Mouse (Mus musculus): ENCODE results near the gene Fgf12. TPM values are rescaled to one million over a fixed set of nuclear protein-coding genes. Genes with fewer than 3 reads are reported as not detected.

Fgf12 gene
- polyA plus RNA-seq, 1 experiment = not detected

- TF ChIP-seq GATA1 (IDR thresholded peaks at IDR 0.05; ENCODE audit: low read length) = no peak
Observed at GRCm38 (mm10) chr16:28445800-28446333, 307.0 kb downstream of the Fgf12 start.

GRCm38 (mm10) chr16:28444993-28445799 is 307.7 kb downstream of the Fgf12 start:
- TF ChIP-seq GATA1 (IDR thresholded peaks at IDR 0.05; ENCODE audit: low read length) = no peak

DNA sequence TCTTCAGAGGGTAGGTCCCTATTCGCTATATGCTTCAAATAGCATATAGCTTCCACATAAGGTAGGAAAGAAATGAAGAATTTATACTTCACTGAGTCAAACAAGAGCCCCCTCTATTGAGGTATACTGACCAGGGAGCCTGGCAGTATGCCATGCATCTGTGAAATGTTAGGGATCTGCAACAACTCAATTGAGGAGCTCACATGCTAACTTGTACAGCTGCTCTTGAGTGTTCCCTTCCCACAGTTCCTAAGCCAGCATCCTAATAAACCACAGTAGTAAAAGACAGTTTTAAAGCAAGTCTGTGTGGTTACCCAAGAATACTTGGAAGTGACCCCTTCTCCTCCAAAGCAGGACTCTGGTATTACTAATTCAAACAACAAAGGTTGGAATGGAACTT is 331.3 kb downstream of the Fgf12 start:
- TF ChIP-seq GATA1 (IDR thresholded peaks at IDR 0.05; ENCODE audit: low read length) = no peak

DNA sequence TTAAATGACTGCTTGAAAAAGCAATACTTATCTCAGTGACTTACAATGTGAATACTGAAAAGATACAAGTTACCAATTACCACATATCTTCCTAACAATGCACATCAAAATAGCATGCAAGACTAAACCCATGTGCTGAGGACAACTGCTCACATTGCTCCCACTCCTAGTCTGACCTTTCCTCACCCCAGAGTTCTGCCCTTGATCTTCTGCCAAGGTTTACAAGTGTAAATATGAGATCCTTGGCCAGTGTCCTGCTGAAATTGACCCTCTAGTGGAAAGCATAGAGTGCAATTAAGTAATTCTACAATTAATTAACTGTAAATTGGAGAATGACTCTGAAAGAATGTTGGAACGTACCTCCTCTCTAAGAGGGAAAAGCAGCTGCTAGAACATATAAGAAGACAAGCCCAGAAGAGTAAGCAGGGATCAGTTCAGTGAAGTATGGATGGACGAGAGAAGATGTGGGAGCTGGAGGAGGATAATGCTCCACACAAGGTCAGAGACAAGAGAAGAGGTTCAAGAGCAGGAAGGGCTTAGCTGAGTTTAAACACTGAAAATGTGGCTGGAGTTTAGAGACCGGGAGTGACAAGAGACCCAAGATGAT is 333.1 kb downstream of the Fgf12 start:
- no peak for TF ChIP-seq GATA1 (IDR thresholded peaks at IDR 0.05; ENCODE audit: low read length)

DNA sequence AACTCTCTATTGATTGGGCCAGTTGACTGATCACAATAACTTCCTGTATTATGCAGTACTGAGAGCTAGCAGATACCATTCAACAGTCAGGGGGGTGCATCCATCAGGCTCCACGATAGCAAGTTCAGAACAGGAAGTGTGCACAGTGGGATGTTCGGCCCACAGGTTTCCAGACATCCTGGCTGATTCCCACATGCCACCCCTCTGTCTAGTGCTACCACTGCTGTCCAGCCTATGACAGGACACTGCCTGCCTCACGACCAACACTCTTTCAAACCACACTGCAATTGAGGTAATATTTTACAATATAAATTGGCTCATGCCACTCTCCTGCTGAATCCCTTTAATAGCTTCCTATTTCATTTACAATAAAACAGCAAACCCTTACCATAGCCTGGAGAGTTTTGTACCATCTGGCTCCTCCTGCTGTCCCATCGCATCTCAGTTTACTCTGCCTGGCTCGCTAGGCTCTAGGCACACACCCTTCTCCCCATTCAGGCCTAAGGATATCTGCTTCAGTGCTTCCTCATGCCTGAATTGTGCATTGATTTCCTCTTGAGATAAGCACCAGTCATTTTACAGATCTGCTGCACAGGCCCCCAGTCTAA is 341.6 kb downstream of the Fgf12 start:
- no peak for TF ChIP-seq GATA1 (IDR thresholded peaks at IDR 0.05; ENCODE audit: low read length)

DNA sequence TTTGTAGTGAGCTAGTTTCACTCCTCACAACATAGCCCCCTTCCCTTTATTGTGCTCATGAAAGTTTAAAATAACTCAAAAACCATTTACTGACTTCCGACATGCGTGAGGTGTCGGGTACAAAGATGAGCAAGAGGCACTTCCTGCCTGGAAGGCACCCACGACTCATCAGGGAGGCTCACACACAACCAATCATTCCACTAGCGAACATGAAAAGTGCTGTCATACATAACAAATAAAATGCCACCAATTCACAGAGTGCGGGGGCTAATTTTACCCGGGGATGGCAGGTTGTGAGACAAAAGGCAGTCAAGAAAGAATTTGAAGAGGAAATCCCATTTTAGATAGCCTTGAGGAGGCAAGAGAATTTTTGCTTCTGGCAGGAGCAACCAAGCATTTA is 344.6 kb downstream of the Fgf12 start:
- no peak for TF ChIP-seq GATA1 (IDR thresholded peaks at IDR 0.05; ENCODE audit: low read length)

GRCm38 (mm10) chr16:28407892-28408291 is 345.0 kb downstream of the Fgf12 start:
- no peak for TF ChIP-seq GATA1 (IDR thresholded peaks at IDR 0.05; ENCODE audit: low read length)

GRCm38 (mm10) chr16:28404156-28404555 is 348.7 kb downstream of the Fgf12 start:
- no peak for TF ChIP-seq GATA1 (IDR thresholded peaks at IDR 0.05; ENCODE audit: low read length)

GRCm38 (mm10) chr16:28402701-28403100 is 350.2 kb downstream of the Fgf12 start:
- TF ChIP-seq GATA1 (IDR thresholded peaks at IDR 0.05; ENCODE audit: low read length) = no peak

GRCm38 (mm10) chr16:28391283-28391682 is 361.6 kb downstream of the Fgf12 start:
- no peak for TF ChIP-seq GATA1 (IDR thresholded peaks at IDR 0.05; ENCODE audit: low read length)

- no peak for TF ChIP-seq GATA1 (IDR thresholded peaks at IDR 0.05; ENCODE audit: low read length)
Observed at GRCm38 (mm10) chr16:28389114-28389513, 363.8 kb downstream of the Fgf12 start.

GRCm38 (mm10) chr16:28374790-28375189 is 378.1 kb downstream of the Fgf12 start:
- no peak for TF ChIP-seq GATA1 (IDR thresholded peaks at IDR 0.05; ENCODE audit: low read length)

DNA sequence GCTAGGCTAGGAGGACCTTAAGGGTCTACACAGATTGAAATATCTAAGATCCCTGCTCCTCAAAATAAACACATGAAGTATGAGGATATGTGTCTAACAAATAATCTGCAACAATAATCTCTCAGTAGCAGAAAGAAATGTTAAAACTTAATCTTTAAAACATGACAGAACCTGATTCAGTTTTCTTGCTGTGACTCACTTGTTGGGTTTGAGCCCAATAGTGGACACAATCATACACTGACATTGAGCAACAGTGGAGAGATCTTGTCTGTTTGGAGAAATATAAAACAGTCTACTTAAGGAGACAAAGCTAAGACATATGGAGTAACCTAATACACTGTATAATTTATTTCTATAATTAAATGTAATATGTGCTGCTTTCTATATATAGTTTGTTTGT is 379.6 kb downstream of the Fgf12 start:
- no peak for TF ChIP-seq GATA1 (IDR thresholded peaks at IDR 0.05; ENCODE audit: low read length)

DNA sequence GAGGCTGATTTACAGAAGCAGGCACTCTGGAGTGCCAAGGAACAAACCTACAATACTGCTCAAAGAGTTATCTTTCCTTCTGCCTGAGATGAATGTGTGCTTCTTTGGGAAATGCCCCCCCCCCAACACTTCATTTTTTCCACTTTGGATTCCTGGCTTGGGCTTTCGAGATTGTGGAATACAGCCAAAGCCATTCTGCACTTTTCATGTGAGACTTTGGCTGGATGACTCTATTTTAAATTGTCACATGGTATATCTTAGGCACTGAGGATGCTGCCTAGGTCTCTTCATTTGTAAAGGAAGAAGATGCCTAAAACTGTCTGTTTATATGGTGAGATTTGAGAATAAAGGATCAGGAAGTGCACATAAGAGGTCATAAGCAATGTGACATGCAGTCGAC is 402.2 kb downstream of the Fgf12 start:
- TF ChIP-seq GATA1 (IDR thresholded peaks at IDR 0.05; ENCODE audit: low read length) = no peak

- TF ChIP-seq GATA1 (IDR thresholded peaks at IDR 0.05; ENCODE audit: low read length) = no peak
Observed at GRCm38 (mm10) chr16:28345323-28345722, 407.5 kb downstream of the Fgf12 start.

DNA sequence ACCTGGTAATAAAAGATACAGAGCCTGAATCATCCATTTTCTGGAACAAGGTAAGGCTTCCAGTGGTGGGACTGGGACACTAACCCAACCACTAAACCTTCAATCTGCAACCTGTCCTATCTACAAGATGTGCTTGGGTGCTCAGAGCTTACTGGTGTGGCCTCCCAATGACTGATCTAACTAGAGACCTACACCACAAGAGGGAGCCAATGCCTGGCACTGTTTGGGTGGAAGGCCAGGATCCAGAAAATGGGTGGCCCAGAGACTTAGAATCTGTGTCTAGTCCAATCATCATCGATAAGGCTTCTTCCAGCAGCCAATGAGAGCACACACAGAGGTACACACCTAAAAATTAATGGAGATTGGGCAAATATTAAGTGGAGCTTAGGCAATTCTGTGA is 414.9 kb downstream of the Fgf12 start:
- no peak for TF ChIP-seq GATA1 (IDR thresholded peaks at IDR 0.05; ENCODE audit: low read length)
